In the genomic region with DNA sequence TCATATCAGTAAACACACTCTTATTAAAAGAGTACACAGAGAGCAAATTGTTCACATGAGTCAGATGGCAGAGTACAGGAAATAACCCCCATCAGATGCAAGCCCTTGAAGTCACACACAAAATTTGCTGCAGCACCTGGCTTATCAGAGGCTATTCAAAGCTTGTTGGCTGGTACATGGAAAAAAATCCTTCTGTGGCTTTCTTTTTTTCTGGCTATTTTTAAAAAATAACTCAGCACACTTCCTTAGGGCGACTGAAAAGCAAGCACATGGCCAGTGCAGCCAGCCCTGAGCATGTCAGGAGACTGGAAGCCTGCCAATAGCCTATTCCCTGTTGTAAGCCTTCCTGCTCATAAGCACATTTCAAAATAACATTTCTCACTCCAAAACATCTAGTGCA, we compare ENCODE assay signal across 8 mouse cellular contexts. TPM values are rescaled to one million over a fixed set of nuclear protein-coding genes. Genes with fewer than 3 reads are reported as not detected.
DNase-seq lines count a peak whose midpoint lies in the region; ATAC-seq and TF ChIP-seq lines count a peak whose summit lies in the region.

No protein-coding gene starts in this region.

- TF ChIP-seq CTCF in kidney, adult 2 months (conservative IDR thresholded peaks at IDR 0.05; ENCODE audit: insufficient read depth, insufficient read length, low read depth, low read length) = no peak

- 0% methylated on average over 1 of the region's 1 CpGs for WGBS in kidney, adult 2 months
- WGBS in kidney, embryonic 16.5 days = 24% methylated on average over 1 of the region's 1 CpGs
- 0% methylated on average over 1 of the region's 1 CpGs for WGBS in heart, embryonic 13.5 days

- no peak for TF ChIP-seq POLR2A in kidney, adult 2 months (IDR thresholded peaks at IDR 0.05; ENCODE audit: low read depth, low read length)

- H3K27ac ChIP-seq in kidney, adult 2 months (ENCODE audit: insufficient read depth, low read depth, low read length) = no peak overlapping the region
- no peak overlapping the region for H3K27ac ChIP-seq in kidney, embryonic 16.5 days (ENCODE audit: low read length)
- peak overlapping the region; percentile 39; the same call in 1 of the 2 replicates for H3K27ac ChIP-seq in heart, embryonic 13.5 days (replicated peaks)

- no peaks in the 10 kb centered on the region for H3K36me3 ChIP-seq in kidney, adult 2 months (ENCODE audit: control insufficient read depth, insufficient read depth, low read length)
- no peaks in the 10 kb centered on the region for H3K36me3 ChIP-seq in kidney, embryonic 16.5 days (ENCODE audit: insufficient read depth, low read length)
- H3K36me3 ChIP-seq in heart, embryonic 13.5 days = no peaks in the 10 kb centered on the region

- H3K27me3 ChIP-seq in kidney, adult 2 months (replicated peaks; ENCODE audit: control insufficient read depth, insufficient read depth, low read length) = no peaks in the 10 kb centered on the region
- H3K27me3 ChIP-seq in kidney, embryonic 16.5 days (ENCODE audit: insufficient read depth, low read length) = no peaks in the 10 kb centered on the region
- H3K27me3 ChIP-seq in heart, embryonic 13.5 days (replicated peaks) = no peaks in the 10 kb centered on the region

- DNase-seq in kidney, adult 2 months = peak; percentile 80
- DNase-seq in MN1 (ENCODE audit: low spot score) = peak; percentile 61
- peak; percentile 65 for DNase-seq in cerebellum, adult 11 months
- DNase-seq in left cerebral cortex, adult 18-20 months (ENCODE audit: low spot score in 2 of 2) = peak; percentile 4 to 16
- peak; percentile 4 for DNase-seq in testis, postnatal 14 days (ENCODE audit: low spot score)
- no peak for DNase-seq in spleen, postnatal 14 days (ENCODE audit: low spot score in 2 of 2)

- H3K9ac ChIP-seq in kidney, embryonic 16.5 days (replicated peaks; ENCODE audit: low read length) = no peak overlapping the region
- H3K9ac ChIP-seq in heart, embryonic 13.5 days = no peak overlapping the region

- no peak overlapping the region for H3K4me3 ChIP-seq in kidney, adult 2 months (ENCODE audit: insufficient read depth, low read depth, low read length)
- H3K4me3 ChIP-seq in kidney, embryonic 16.5 days (ENCODE audit: low read length) = no peak overlapping the region
- no peak overlapping the region for H3K4me3 ChIP-seq in heart, embryonic 13.5 days

- no peak for ATAC-seq in kidney, embryonic 16.5 days (ENCODE audit: low FRiP score, low TSS enrichment)
- ATAC-seq in heart, embryonic 13.5 days (ENCODE audit: extremely low read depth, insufficient number of reproducible peaks, low FRiP score, low TSS enrichment) = no peak

- H3K4me1 ChIP-seq in kidney, adult 2 months (ENCODE audit: control insufficient read depth, insufficient read depth, low read length) = no peaks in the 10 kb centered on the region
- H3K4me1 ChIP-seq in kidney, embryonic 16.5 days (ENCODE audit: insufficient read depth, low read length) = no peaks in the 10 kb centered on the region
- H3K4me1 ChIP-seq in heart, embryonic 13.5 days = no peaks in the 10 kb centered on the region

- H3K4me2 ChIP-seq in kidney, embryonic 16.5 days (replicated peaks; ENCODE audit: low read depth, low read length) = no peak overlapping the region
- no peak overlapping the region for H3K4me2 ChIP-seq in heart, embryonic 13.5 days

- no peaks in the 10 kb centered on the region for H3K9me3 ChIP-seq in kidney, embryonic 16.5 days (ENCODE audit: low read length)
- H3K9me3 ChIP-seq in heart, embryonic 13.5 days = no peaks in the 10 kb centered on the region

RNA-seq across cellular contexts. Expression of a gene that starts 18.6 kb away (rescaled TPM):
- polyA plus RNA-seq in kidney, adult 2 months (2012; rRNA removed) = 14.3 and 19.0 TPM in 2 replicates
- 64.4 and 66.1 TPM in 2 replicates for polyA plus RNA-seq in kidney, embryonic 16.5 days (2015; fragmentation: Nextera tagmentation; extraction: Ambion mirVana)
- polyA plus RNA-seq in heart, embryonic 13.5 days (2015; fragmentation: Nextera tagmentation; extraction: Ambion mirVana) = 35.5 and 40.7 TPM in 2 replicates
- 10 to 100 TPM; 44.9 to 47.2 TPM for total RNA-seq in left cerebral cortex, adult 18-20 months (2021)

Comparison
In these comparisons a context has a peak if more than half of its experiments do, and no peak if none do; other contexts are left out.
1. DNase-seq: peak in kidney, adult 2 months (single experiment), MN1 (single experiment), cerebellum, adult 11 months (single experiment), left cerebral cortex, adult 18-20 months (2 of 2) and testis, postnatal 14 days (single experiment); none in spleen, postnatal 14 days (0 of 2).